Mouse (Mus musculus) neural tube, postnatal 0 days (tissue): ENCODE data around the gene Igfbpl1. TPM values are rescaled to one million over a fixed set of nuclear protein-coding genes. Genes with fewer than 3 reads are reported as not detected.

ENCODE experiments used
- polyA plus RNA-seq: library from polyadenylated mRNA; unstranded; fragments of >200 nt; fragmentation: Nextera tagmentation; extraction: Ambion mirVana; gene quantifications from 2 replicates; pipeline ENCODE4 v1.2.1, GENCODE M21; 2015

Igfbpl1 gene
- polyA plus RNA-seq = 4.0 and 5.4 TPM in 2 replicates

GRCm38 (mm10) chr4:45826275-45827040 lies at the start of gene Igfbpl1:
Gene Igfbpl1 (minus strand): TSS chr4:45826923.

DNA sequence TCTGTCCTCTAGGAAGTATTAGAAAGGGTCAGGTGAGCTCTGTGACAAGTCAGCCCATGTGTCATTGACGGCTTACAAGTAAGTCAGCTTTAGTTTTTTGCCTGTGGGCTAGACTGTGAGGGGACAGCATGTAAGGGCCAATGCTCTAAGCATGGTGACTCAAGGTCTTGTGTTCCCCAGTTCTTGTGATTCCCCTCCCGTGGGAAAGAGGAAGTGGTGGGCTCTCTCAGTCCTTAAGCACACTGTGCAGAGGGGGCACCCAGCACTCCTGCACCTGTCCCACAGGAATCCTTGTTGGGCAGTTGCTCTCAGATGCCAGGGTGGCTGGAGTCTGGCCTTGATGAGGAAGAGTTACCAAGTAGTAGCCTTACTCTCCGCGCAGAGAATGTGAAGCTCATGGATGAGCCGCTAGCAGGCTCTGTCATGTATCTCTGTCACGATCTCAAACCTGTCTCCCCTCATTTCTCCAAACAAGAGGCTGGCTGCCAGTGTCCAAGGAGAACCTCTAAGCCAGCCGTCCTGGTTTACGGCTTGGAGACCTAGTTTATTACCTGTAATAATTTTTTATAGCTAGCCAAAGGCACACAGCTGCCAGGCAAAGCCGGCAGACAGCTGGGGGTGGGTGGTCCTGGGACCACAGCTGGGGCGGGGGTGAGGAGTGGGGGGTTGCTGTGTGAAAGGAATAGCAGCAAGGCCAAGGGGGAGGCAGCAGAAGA lies 21.5 kb upstream of the Igfbpl1 start, which contains the start of gene Stra6l:
Stra6l (plus strand) TSS at position 556 of the 716 bp plus-strand sequence.

DNA sequence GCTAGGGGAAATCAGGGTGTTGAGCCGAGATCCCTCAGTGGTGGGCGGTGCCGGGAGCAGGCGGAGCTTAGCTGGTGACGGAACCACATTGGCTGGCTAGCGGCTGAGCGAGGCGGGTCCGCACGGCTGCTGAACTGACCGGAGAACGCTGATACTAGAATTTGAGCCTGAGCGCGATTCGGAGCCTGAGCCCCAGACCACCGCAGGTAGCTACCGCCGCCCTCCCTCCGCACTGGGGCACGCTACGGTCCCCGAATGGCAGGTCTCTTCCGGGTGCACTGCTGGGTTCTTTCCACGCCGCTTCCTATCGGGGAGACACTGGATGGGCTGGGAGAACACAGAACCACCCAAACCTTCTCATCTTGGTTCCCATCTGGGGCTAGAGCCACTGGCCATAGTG lies 27.8 kb downstream of the Igfbpl1 start, which contains the start of gene Aldh1b1:
Aldh1b1 (plus strand) TSS at position 59 of the 400 bp plus-strand sequence.

Other genes with a start within 250 kb of the Igfbpl1 start
- 15.5 and 19.1 TPM in 2 replicates for gene Aldh1b1, start 27.9 kb downstream of the Igfbpl1 start, polyA plus RNA-seq
- 0.25 and 0.41 TPM in 2 replicates for gene Stra6l, start 21.7 kb upstream of the Igfbpl1 start, polyA plus RNA-seq
- 0.66 and 0.94 TPM in 2 replicates for gene Ccdc180, start 63.4 kb upstream of the Igfbpl1 start, polyA plus RNA-seq
- gene Tdrd7, start 138.4 kb upstream of the Igfbpl1 start, polyA plus RNA-seq = 26.5 and 26.8 TPM in 2 replicates
- 2.4 TPM in 2 replicates for gene Tmod1, start 212.0 kb upstream of the Igfbpl1 start, polyA plus RNA-seq